Mouse (Mus musculus) neutrophil, adult 5-6 weeks (primary cell): ENCODE results near the gene Gm7029. TPM values are rescaled to one million over a fixed set of nuclear protein-coding genes. Genes with fewer than 3 reads are reported as not detected.
A peak's percentile ranks its signal among the peaks of the same experiment; 100 is the strongest.
"Not testable (repeated sequence)": the region's sequence is repeated elsewhere in the genome, so short reads cannot be mapped to it uniquely, and the experiment has no call there.

ENCODE experiments used
- ATAC-seq: fragments of 151-379, 151-347 bp; 2 replicates; pipeline ENCODE4 v1.8.0; 2017; ENCODE audit warnings: mild to moderate bottlenecking, moderate TSS enrichment; ENCODE audit not compliant: insufficient number of reproducible peaks, poor library complexity, low FRiP score, severe bottlenecking; ENCODE audit errors: extremely low read depth
- total RNA-seq: library from RNA; stranded (forward); fragments of 200-1000 nt; gene quantifications from 2 replicates; pipeline ENCODE4 v1.2.3, GENCODE M21; 2017

Gm7029 gene
- total RNA-seq, 1 experiment from 2014 or later: not detected

DNA sequence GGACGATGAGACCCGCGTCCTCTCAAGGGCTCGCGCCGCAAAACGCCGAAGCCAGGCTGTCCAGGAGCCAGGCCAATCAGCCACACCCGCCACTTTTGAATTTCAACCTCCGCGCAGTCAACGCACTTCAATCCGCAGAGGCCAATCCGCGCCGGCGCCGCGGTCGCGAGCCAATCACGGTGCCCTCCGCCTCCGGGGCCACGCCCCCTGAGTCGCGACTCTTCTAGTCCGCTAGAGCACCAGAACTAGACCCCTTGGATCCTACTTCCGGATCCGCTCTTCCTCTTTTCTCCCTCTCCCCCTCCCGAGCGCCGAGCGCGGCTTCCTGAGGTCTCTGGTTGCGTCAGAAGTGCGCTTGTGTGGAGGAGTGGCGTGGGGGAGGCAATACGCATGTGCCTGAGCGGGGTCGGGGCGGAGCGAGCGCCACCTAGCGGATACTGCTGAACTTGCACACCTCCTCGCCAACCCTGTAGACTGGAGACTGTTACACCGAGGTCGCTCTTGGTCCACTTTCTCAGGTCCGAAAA is 17.0 kb downstream of the Gm7029 start, which contains the start of gene Kifc1:
Gene Kifc1, minus strand, starts transcription at position 129 of the 527 bp plus-strand sequence.
- peak; percentile 98 for ATAC-seq

DNA sequence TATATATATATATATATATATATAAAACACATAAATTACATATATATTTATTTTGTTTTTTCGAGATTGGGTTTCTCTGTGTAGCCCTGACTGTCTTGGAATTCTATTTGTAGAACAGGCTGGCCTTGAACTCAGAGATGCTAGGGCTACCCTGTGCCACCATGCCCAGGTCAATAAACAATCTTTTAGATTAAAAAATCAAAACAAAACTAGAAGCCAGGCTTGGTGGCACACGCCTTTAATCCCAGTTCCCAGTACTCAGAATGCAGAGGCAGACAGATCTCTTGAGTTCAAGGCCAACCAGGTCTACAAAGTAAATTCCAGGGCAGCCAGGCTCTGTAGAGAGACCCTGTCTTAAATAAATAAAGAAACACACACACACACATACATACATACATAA is 17.7 kb downstream of the Gm7029 start:
- no peak for ATAC-seq

DNA sequence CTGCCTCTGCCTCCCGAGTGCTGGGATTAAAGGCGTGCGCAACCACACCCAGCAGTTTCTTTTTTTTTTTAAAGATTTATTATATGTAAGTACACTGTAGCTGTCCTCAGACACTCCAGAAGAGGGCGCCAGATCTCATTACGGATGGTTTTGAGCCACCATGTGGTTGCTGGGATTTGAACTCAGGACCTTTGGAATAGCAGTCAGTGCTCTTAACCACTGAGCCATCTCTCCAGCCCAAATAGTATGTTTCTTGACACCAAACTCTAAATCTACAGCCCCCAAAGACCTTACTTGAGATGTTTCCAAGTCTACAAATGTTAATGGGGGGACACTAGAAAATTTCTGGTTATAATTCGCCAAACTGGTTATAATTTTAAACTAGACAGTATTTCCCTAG is 18.3 kb downstream of the Gm7029 start:
- not testable (repeated sequence) for ATAC-seq

DNA sequence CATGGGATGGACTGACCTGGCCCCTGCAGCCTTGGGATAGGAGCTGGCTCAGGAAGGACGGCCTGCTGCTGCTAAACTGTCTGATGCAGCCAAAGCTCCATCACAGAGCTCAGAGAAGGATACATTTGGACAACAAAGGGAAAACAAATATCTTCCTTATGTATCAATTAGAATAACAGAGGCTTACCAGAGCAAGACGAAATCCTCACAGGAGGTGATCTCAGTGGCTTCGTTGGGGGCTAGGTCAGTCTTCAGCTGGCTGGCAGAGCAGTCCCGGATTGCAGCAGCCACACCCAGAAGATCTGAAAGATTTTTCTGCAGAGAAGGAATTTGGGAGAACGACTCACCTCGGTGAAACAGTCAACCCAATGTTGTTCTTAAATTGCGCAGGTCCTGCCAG is 18.8 kb downstream of the Gm7029 start:
- ATAC-seq: no peak

DNA sequence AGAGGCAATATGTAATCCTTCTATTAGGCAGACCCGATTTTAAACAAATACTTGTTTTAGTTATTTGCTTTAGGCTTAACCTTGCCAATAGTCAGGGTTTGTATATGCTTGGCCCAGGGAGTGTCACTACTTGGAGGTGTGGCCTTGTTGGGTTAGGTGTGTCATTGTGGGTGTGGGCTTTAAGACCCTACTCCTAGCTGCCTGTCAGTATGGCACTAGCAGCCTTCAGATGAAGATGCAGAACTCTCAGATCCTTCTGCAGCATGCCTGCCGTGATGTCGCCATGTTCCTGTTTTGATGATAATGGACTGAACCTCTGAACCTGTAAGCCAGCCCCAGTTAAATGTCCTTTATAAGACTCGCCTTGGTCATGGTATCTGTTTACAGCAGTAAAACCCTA is 19.4 kb downstream of the Gm7029 start:
- not testable (repeated sequence) for ATAC-seq

DNA sequence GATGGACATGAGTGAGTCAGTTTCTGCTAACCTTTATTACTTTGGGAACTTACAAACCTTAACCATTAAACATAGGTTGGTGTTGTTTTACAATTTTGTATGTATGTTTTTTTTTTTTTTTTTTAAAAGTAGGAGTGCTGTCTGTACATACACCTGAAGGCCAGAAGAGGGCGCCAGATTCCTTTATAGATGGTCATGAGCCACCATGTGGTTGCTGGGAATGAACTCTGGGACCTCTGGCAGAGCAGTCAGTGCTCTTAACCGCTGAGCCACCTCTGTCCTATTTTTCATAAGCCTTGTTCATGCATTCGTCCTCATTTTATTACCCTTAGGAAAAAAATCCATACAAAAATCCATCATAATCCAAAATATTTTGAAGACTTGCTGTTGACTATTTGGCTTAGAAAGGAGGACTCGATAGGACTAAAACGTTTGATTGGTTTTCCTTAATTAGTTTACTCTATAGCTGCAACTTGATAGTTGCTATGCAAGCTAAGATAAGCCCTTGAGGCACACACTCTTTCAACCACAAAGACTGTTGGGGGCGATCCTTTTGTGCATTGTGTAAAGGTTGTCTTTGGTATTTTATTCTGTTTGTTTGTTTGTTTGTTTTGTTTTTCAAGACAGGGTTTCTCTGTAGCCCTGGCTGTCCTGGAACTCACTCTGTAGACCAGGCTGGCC is 23.6 kb downstream of the Gm7029 start:
- peak; percentile 64 for ATAC-seq

DNA sequence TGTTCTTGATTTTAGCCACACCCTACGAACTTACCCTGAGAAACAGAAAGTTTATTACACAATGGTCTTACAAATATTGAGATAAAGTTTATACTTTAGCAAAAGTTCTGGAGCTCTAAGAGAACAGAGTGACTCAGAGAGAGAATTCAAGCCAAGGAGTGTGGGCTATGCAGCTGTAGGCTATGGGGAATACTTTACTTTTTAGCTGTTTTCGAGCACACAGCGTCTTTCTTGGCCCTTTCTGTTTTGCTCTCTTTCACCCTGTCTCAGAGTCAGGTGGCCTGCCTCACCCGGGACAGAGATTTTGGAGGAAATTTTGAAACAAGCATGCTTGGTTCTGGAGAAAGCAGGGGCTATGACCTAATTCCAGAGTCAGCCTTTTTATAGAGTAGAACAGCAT is 24.6 kb downstream of the Gm7029 start:
- ATAC-seq: not testable (repeated sequence)

DNA sequence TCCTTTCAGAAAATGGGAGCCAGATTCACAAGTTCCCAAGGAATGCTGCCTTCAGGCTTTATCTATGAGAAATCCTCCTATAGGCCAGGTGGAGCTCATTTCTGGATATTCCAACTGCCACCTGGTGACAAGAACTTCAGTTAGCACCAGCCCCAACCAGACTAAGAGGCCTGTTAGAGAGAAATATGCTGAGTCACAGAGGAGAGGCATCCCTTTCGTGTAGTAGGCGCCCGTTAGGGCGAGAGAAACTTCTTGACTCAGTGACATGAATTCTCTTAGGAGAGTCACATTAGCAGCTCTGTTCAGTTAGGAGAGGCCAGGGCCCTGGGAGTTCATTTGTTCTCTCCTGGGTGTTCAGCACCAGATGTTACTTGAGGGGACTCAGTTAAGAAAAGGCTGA is 26.0 kb downstream of the Gm7029 start:
- no peak for ATAC-seq

DNA sequence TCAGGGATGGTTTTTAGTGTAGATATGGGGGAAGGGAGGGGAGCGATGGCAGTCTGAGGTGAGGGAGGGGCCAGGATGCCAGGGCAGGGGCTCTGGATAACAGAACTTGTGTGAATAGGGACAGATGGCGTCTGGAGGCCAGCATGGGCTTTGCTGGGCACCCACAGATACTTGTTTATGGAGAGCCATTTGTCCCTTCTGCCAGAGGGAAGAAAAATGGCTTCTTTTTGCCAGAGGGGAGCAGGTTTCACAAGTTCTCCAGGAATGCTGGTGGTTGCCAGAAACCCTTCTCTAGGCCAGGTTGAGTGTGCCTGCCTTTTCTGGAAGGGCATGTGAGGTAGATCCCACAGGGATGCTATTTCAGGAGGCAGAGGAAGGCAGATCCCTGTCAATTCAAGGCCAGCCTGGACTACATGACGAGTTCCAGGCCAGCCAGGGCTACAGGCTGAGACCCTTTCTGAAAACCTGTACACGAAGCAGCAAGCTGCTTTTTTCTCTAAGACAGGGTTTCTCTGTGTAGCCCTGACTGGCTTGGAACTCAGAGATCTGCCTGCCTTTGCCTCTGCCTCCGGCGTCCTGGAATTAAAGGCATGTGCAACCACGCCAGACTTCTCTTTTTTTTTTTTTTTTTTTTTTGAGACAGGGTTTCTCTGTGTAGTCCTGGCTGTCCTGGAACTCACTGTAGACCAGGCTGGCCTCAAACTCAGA is 26.8 kb downstream of the Gm7029 start:
- ATAC-seq: no peak

DNA sequence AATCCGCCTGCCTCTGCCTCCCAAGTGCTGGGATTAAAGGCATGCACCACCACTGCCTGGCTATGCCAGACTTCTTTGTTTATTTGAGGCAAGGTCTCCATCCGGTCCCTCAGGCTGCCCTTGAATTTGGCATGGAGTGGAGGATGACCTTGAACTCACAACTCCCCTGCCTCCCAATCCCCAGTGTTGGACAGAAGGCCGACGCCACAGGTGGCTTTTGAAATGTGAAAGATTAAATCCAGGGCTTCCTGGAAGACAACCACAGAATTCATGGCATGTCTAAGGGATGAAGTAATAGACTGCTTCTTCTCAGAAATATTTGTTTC is 27.3 kb downstream of the Gm7029 start:
- no peak for ATAC-seq

DNA sequence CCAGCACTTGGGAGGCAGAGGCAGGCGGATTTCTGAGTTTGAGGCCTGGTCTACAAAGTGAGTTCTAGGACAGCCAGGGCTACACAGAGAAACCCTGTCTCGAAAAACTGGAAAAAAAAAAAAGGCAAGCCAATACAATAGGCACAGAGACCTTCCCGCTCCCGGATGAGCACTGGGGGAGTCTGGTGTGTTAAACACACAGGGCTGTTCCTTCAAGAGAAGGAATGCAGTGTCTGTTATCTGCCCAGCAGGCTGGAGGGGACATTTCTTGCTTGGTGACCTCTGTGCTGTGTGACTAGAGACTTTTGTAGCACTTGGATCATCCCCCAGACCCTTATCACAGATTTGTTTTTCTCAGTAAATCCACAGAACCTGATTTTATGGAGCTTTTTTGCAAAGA is 28.0 kb downstream of the Gm7029 start:
- ATAC-seq: no peak

DNA sequence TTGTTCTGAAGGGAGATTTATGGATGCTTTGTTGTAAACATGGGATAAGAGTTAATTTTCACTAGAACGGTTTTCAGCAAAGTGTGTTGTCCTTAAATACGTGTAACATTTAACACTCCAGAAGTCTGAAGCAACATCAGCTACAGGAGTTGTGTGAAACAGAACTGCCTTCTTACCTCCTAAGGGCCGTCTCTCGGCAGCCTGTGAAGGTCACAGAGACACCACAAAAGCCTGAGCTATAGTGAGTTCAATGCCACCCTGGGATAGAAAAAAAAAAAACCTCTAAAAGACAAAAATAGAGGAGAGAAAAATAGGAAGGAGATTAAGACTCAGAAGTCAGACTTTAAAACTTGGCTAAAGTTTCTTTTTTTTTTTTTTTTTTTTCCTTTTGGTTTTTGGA is 28.4 kb downstream of the Gm7029 start:
- no peak for ATAC-seq

DNA sequence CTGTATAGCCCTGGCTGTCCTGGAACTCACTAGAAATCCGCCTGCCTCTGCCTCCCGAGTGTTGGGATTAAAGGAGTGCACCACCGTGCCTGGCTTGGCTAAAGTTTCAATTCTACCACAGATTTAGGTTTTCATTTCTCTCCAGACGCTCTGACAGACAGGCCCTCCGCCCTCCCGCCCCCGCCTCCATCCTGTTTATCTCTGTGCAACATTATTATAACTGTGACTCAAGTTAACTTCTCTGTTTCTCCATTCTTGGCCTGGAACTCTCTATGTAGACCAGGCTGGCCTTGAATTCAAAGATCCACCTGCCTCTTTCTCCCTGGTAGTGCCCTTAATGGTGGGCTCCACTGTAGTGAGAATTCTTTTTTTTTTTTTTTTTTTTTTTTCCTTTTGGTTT is 28.9 kb downstream of the Gm7029 start:
- no peak for ATAC-seq

DNA sequence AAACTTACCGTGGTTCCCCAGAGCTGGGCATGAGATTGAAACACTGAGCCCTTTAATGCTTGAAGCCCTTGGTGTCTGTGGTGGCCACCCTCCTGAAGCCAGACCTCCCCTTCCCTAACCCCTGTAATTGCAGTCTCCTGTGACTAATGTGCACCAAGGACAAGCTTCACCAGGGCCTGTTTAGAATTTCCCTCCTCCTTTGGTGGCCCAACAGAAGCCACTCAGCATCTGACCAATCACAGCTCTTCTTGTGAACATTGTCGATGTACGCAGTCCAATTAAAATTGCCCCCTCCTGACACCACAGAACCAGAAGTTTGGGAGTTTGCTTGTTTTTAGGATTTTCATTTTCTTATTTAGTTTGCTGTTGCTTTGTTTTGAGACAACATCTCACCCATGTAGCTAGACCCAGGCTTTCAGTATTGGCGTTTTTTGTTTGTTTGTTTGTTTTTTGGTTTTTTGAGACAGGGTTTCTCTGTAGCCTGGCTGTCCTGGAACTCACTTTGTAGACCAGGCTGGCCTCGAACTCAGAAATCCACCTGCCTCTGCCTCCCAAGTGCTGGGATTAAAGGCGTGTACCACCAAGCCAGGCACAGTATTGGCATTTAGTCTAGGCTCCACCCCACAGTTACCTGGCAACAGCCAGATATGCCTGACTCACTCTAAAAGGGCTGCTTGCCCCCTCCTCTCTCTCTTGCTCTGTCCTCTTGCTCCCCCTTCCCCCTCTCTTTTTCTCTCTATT is 30.4 kb downstream of the Gm7029 start:
- ATAC-seq: not testable (repeated sequence)

DNA sequence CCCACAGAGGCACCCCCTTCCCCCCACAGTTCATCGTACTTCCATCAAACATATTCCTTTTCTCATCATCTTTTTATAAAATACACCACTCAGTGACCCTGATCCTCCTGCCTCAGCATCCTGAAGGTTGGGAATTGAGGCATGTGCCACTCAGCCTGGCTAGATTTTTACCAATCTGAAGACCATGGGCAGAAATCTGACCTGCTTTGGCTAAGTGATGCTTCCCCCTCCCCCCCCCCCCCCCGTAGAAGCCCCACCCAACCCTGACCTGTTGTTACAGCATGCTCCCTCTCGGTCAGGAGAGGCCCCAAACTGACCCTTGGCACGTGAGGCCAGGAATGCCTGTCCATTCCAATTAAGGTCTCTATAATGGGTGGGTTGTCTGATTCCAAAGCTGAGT is 31.2 kb downstream of the Gm7029 start, which contains the start of gene Platr17:
Gene Platr17, plus strand, starts transcription at position 301 of the 400 bp plus-strand sequence.
- ATAC-seq: not testable (repeated sequence)

DNA sequence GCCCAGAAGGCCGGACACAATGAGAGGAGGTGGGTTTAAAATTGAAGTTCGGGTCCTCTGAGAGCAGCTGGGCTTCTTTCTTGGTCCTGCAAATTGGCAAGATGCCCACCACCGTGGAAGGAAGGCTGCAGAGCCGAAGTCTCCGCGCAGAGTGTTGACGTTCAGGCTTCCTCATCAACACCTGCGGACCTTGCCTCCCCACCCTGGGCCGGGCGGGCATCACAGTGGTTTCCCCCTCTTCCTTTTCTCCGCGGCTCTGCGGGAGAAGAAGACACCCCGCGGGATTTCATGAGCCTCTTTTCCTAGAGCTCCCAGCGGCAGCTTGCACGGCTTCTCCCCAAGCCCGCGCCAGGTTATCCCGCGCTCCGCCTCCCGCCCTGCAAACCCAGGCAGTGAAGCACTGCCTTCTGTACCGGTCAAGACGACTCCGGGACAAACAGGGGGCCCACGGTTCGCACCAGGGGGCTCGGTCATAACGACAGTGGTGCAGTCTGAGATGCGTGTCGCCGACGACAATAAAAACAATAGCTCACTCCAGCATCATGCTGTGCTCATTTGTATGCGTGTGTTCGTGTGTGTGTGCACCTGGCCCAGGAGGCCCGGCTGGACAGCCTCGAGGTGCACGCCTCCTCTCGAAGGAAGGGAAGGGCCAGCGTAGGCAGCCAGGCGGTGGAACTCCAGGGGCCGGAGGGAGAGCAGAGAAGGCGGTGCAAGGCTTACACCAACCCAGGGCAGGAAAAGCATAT is 34.9 kb downstream of the Gm7029 start:
- peak; percentile 4; the same call in 1 of the 2 replicates for ATAC-seq

DNA sequence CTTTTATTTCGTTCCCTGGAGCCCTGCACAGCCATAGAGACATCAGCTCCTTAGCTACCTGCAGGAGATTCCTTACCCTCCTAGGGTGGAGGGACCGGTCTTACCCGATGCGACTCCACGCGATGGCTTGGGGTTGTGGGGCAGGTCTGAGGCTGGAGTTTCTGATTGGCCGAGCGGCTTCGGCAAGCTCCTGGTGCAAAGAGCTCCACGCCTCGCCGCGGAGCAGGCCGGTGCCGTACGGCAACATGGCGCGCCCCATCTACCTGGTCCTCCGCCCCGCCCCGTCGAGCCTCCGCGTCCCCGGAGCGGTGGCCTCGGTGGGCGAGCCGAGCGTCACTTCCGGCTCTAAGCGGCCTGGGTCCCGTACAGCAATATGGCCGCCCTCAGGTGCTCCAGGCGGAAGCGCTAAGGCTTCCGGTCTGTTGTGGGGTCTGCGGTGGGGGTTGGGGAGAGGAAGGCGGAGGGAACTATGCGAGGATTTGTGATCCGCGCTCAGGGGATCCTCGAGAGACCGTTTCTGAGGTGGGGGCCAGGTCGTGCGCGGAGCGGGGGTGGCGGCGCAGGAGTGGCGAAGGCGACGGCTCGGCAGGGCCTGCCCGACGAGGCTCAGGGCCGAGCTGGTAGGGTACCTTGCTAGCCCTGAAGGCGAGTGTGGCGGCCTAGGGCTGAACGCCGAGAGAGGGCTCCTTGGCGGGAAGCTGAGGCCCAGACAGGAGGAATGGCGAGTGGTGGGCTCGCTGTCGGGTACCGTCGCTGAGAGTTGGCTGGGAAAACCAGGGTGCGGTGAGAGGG is 35.6 kb downstream of the Gm7029 start, which contains the start of gene Daxx:
Gene Daxx, plus strand, starts transcription at position 338 of the 792 bp plus-strand sequence.
- ATAC-seq: peak; percentile 88

DNA sequence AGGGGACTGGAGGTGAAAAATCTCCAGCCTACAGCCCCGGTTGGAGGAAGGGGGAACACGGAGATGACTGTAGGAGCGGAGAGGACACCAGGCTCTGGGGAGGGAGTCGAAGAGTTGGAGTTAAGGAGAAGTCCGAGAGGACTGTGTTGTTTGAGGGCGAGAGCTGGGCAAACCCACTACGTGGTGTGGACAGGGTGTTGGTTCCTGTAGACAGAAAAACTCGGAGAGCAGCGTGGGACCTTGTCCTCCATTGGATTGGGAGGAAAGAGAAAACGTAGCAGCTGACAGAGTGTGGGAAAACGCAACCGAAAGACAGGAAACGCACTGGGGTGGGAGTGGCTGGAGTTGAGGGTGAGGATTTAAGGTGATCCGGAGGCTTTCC is 36.2 kb downstream of the Gm7029 start:
- no peak for ATAC-seq
